Mouse (Mus musculus) thymus, adult 2 months (tissue): ENCODE results near the gene C2cd2.

Source experiments
- CTCF ChIP-seq: fragments of 200-500 bp; IDR thresholded peaks from 2 replicates; pipeline ENCODE4 v1.5.1; 2012; ENCODE audit warnings: mild to moderate bottlenecking, control low read depth, low read length, moderate library complexity, borderline replicate concordance; ENCODE audit not compliant: control insufficient read depth, poor library complexity, insufficient read depth; ENCODE audit errors: extremely low read depth
- POLR2A ChIP-seq: fragments of 200-500 bp; IDR thresholded peaks from 2 replicates; pipeline ENCODE4 v1.6.1; 2012; ENCODE audit warnings: mild to moderate bottlenecking, low read length, control low read depth, moderate library complexity; ENCODE audit not compliant: control insufficient read depth, poor library complexity, insufficient read depth; ENCODE audit errors: extremely low read depth

- TF ChIP-seq CTCF (no peak), POLR2A (no peak)
These were observed 832 bp downstream of the C2cd2 start for GRCm38 (mm10) chr16:97961381-97962150.
